Mouse (Mus musculus) thymus, postnatal 14 days (tissue): Measurements from ENCODE around the gene Zfp651.
A peak's percentile ranks its signal among the peaks of the same experiment; 100 is the strongest.

Experiments
- DNase-seq: peaks from one replicate; pipeline ENCODE4 v3.0.0; 2021

Zfp651 gene

DNA sequence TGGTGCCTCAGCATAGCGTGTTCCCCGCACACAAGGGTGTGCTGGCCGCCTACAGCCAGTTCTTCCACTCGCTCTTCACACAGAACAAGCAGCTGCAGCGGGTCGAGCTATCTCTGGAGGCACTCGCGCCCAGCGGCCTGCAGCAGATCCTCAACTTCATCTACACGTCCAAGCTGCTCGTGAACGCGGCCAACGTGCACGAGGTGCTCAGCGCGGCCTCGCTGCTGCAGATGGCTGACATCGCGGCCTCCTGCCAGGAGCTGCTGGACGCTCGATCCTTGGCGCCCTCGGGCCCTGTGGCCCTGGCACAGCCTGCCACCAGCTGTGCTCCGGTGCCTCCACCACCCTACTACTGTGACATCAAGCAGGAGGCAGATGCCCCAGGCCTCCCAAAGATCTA lies 3.6 kb downstream of the Zfp651 start:
- no peak for DNase-seq

DNA sequence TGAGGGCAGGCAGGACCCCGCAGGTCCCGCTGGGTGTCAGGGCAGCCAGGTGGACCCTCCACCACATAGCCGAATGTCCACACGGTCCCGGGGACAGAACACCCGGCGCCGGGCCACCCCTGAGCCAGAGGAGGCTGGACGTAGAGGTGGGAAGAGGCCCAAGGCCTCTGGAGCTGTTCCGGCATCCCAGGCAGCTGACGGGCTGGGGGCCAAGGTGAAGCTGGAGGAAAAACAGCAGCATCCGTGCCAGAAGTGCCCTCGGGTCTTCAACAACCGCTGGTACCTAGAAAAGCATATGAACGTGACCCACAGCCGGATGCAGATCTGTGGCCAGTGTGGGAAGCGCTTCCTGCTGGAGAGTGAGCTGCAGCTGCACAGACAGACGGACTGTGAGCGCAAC lies 4.6 kb downstream of the Zfp651 start:
- no peak for DNase-seq

DNA sequence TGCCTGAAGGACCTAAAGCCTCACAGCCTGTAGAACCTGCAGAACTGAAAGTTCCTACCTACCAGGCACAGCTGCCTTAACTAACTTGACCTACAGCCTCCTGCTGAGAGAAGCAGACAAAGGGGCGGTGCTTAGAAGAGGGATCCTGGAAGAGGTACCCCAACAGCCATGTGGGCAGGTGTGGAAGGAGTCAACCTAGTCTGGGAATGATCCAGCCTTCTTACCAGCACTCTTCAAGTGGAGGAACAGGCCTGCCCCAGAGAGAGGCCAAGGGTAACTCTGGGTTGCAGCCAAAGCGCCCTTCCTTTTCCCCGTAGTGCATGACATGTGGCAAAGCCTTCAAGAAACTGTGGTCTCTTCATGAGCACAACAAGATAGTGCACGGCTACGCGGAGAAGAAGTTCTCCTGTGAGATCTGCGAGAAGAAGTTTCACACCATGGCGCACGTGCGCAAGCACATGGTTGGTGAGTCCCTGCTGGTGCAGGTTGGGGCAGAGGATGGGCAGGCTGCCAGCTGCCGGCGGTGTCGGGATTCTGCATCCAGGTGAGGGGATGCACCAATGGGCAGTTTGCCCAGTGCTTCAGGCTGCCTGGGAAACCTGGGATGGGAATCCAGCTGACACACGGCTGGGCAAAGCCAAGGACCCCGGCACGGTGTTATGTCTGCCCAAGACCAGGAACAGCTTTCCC lies 6.2 kb downstream of the Zfp651 start:
- DNase-seq: no peak

DNA sequence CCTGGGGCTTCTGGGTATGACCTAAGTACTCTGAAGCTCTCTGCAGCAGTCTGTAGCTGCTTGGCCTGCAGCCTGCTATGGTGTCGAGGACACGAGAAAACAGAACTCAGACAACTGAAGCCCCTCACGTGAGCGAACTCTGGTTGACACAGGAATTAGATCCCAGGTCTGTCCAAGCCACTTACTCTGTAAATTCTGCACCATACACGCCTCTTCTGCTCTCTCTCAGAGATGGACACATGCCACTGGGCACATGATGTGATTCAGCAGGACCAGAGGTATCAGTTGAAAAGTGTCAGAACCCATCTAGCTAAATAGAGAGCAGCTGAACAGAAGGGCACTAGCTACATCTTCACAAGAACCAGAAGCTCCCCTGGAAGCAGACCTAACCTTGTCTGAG lies 13.3 kb downstream of the Zfp651 start:
- DNase-seq: no peak

DNA sequence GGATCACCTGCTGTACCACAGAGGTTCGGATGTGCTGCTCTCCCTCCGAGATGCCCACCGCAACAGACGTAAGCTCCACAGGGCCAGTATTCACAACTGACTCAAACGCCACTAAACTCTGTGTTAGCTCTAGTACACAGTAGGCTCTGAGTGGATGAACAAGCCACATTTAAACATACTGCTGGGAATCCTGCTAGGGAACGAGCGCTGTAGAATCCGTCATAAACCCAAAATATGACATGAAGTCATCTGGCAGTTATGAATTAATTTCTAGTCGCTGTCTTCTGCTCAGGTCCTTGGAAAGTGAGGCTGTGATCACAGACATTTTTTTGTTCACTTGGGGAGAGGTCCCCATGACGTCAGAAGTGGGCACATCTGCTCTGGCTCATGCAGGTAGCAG lies 16.8 kb downstream of the Zfp651 start:
- no peak for DNase-seq

DNA sequence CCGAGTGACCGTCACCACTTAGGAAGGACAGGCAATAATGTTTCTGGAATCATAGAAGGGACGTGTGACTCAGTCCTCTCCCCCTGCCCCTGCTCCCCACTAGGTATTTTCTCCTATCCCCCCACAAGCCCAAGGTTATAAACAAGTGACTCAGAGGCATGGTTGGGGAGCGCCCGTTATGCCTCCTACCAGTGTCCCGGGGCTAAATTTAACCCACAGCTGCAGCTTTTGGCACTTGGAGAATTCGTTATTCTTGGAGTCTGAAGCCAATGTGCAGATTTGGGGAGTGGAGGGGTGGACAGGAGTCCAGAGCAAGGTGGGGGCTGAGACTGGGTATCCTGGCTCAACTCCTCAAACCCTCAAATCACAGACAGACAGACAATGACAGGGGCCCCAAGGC lies 17.4 kb downstream of the Zfp651 start:
- no peak for DNase-seq

DNA sequence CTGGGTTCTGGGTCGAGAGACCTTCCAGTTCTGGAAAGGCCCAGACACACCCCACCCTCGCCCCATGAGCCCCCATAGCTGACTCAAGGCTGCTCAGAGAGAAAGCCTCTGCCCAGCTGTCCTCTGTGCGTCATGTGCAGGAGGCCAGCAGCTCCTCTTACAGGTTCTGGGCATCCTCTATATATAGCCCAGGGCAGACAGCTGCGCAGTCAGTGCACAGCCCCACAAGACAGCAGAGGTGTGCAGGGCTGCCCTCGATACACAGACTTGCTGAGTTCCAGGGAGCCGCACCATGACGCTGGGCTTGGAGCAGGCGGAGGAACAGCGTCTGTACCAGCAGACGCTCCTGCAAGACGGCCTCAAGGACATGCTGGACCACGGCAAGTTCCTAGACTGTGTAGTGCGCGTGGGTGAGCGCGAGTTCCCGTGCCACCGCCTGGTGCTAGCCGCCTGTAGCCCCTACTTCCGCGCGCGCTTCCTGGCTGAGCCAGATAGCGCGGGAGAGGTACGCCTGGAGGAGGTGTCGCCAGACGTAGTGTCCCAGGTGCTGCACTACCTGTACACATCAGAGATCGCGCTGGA lies 18.4 kb downstream of the Zfp651 start, which contains the start of gene Klhl40:
Klhl40 (plus strand) TSS at position 124 of the 582 bp plus-strand sequence.
- no peak for DNase-seq

DNA sequence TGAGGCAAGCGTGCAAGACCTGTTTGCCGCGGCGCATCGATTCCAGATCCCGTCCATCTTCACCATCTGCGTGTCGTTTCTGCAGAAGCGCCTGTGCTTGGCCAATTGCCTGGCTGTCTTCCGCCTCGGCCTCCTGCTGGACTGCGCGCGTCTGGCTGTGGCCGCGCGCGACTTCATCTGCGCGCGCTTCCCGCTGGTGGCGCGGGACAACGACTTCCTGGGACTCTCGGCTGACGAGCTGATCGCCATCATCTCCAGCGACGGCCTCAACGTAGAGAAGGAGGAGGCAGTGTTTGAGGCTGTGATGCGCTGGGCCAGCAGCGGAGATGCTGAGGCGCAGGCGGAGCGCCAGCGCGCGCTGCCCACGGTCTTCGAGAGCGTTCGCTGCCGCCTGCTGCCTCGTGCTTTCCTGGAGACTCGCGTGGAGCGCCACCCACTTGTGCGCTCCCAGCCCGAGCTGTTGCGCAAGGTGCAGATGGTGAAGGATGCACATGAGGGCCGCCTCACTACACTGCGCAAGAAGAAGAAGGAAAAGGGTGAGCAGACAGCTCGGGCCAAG lies 19.0 kb downstream of the Zfp651 start:
- DNase-seq: no peak

DNA sequence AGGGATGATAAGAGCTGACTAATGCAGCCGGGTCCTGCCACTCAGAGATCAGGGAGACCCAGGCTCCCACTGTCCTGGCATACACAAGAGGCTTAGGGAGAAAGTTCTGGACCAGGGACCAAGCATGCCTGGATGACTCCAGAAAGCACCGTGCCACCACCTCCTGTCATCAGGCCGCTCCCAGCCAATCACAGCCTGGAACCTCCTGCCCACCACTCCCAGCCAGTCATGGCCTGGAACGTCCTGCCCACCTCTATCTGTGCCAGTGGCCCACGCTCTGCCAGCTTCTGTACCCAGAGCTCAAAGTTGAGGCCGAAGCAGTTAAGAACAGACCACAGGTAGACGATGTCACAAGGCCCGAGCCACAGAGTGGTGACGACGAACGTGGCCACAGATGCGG lies 25.7 kb downstream of the Zfp651 start:
- DNase-seq: no peak

DNA sequence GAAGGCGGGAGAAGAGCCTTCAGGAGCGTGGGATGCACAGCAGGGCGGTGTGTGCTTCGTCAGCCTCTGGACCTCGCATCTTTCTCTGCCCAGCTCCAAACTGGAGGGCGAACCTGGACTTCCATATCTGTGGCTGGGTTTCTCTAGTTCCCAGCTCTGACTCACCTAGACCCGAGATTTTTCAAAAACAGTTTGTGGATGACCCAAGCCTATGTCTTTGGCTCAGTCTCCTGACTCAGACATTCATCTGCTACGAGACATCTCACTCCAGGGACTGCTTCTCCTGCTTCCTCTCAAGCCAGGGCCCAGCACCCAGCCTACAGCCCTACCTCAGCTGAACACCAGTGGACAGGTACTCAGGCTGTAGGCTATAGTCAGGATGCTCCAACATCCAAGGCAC lies 26.1 kb downstream of the Zfp651 start:
- no peak for DNase-seq

DNA sequence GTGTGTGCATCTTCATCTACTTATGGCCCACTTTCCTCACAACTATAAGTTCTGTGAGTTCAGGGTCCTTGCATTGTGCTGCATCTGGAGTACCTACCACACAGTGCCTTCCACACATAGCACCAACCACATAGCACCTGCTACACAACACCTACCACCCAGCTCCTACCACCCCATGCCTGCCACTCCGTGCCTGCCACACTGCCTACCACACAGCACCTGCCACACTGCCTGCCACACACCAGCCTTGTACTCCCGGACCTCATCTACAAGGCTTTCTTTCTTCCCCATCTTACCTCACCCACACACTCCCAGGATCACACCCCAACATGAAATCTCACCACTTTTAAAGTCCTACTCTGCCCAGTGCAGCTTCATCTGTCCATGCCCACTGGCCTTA lies 27.2 kb downstream of the Zfp651 start:
- DNase-seq: no peak

DNA sequence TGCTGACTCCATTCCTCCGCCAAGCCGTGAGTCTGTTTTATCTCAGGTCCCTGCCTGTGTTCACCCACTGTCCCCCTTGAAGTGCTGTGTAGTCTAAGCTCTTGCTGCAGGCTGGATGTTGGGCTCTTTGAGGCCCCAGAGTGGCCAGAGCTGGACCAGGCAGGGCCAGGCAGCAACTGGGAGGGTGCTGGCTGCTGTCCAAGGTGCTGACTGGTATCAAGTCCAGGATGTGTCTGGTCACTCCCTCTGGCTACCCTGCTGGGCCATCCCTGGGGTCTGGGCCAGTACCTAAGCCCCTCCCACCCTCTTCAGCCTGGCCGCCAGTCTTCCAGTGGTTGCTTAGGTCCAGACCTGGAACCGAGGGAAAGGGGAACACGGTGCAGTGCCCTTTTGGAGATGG lies 32.1 kb downstream of the Zfp651 start:
- DNase-seq: peak; percentile 23

DNA sequence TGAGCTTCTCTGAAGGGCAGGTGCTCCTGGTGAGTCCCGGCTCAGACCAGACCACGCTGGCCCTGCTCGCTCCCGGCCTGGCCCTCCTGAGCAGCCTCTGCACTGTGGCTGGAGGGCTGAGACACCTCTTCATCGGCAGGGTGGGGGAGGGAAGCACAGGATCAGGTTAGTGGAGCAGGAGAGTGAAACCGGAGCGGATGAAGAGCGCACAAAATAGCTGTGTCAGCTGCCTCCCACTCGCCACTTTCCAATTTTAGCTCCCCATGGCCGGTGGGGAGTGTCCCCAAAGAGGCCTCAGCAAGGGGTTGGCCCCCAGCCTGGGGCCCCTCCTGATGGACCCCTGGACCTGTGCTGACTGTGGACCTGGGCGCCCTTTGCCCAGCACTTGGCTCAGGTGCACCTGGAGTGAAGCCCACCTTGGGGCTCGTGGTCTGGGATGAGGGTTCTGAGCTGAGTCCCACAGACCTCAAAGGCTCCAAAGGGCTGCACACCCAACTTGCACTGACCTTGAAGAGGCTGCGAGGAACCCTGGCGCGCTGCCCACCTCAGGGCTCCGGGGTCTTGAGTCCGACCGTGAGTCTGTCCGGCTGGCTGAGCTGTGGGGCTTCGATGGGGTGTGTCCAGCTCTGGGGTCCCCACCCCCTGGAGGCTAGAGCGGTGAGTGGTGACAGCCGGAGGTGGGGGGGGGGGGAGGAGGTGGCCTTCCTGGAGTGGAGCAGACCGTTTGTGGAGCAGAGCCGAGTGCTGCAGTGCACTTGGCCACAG lies 32.8 kb downstream of the Zfp651 start, which contains the start of gene Hhatl:
Hhatl (minus strand) TSS at position 751 of the 765 bp plus-strand sequence.
- no peak for DNase-seq

DNA sequence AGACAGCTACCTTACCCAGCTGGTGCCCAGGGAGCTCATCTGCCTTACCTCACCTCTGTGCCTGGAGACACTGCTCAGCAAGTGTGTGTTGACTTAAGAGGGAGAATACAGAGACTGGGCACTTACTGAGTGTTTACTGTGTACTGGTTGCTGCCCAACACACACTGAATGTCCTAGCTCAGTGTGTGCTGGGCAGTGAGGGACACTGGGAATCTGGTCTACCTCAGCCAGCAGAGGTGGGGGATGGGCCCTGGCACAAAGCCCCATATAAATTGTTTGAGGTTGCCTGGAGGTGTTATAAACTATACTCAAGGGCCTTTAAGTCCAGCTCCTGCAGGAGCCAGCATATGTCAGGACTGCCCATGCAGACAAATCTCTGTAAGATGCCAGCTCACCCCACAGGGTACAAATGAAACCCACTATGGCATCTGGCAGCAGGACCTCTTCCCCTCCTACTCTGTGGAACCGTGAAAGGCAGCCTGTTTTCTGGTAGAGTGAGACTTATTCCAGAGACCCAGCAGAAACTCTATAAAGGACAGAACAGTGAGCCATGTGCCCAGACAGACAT lies 35.9 kb downstream of the Zfp651 start:
- no peak for DNase-seq

DNA sequence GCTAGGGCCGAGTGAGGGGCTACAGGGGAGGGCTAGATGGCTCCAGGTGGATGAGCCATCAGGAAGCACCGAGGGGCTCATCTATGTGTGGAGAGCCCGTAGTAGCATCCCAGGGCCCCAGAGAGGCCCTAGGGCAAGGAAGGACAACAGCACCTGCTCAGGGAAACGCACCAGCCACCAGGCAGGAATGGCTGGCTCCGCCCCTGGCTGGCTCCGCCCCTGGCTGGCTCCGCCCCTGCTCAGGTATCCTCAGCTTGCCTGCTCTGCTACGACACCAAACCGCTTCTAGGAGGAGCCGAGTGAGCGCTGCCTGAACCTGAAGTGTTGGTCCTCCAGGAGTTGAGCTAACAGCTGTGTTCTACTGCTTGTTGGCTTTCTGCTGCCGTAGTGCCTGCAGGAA lies 38.6 kb downstream of the Zfp651 start:
- no peak for DNase-seq

DNA sequence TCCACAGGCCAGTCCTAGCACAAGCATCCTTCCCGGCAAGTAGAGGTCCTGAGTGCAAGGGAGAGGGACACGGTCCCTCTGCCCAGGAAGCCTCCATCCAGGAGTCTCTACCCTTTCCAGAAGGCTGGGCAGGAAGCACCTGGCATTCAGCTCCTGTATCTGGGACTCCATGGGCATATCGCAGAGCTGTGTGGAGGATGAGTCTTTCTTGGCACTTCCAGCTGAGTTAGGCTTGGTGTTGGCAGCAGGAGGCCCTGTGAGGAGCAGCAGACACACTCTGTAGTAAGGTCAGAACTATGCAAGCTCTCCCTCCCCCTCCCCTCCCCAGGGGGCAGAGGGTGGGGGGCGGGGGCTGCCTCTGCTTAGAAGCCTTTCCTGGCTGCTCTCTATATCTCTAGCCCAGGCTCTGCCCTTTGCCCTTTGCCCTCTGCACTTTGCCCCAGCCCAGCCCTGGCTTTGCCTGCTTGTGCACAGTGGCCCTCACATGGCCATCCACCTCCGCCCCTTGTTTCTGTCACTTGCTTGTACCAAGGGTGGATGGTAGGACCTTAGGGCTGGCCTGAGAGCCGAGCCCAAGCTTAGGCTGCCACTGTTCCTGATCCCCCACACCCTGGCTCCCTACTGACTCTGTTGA lies 39.9 kb downstream of the Zfp651 start:
- no peak for DNase-seq

DNA sequence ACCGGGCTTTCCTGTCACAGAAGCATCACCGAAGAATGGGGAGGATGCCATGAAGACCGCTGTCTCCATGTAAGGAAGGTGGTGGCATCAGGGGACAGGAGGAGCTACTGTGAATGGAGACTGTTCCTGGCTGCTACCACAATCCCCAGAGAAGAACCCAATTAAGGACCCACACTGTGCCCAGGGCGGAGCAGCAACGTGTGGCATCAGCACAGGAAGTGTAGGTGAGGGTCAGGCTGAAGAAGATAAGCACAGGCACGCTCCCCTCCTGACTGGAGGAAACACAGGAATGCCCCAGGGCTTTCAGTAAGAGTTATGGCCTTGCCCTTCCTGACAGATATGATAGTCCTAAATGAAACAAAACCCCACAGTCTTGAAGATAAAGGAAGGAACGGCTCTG lies 43.6 kb downstream of the Zfp651 start:
- DNase-seq: no peak

DNA sequence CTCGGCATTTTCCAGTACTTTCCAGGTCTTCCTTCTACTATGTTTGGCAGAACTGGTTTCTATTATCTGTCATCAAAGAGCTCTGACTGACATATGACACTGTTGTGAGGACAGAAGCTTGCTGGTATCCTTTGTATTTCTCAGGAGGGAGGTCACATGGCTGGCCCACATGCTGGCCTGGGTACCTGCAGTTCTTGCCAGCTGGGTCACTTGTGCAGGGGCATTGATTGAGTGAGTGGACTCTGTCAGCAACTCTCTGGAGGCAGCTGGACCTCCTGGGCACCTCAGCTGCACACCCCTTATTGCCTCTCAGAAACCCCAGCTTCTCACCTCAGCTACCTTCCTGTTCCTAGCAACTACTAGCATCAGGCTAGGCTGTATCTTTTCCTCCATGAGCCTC lies 48.4 kb downstream of the Zfp651 start:
- no peak for DNase-seq

DNA sequence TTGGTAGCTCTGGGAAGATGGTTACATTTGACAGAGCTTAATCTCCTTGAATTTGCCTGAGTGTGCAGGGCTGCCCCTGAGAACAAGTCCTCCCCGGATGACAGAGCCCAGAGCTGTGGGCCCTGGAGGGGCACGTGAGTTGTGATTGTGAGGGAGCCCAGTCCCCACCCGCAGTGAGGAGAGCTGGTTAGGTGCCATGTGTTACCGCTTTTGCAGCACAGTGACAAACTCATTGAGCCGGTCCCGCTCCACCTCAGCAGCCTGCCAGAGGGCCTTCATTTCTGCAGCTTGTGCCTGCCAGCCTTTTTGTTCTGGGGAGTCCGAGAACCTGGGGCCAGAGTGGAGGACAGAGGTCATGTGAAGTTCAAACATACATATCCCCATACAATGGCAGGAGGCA lies 48.8 kb downstream of the Zfp651 start:
- DNase-seq: no peak

DNA sequence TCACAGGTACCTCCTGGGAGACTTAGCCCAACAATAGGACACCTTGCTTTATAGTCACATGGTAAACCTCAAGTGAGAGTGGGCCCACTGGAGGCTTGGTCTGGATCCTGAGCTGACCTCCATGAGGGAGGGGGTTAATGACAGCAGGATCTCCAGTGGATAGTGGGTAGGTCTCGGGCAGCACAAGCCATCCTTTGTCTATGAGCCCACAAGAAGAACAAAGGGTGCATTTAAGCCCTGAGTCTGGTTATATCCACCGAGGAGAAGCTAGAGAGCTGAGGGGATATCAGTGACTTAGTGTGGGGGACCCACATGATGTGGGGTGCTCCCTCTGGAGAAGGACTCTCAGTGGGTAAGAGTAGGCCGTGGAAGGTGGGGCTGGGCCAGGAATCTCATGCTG lies 49.4 kb downstream of the Zfp651 start:
- no peak for DNase-seq

DNA sequence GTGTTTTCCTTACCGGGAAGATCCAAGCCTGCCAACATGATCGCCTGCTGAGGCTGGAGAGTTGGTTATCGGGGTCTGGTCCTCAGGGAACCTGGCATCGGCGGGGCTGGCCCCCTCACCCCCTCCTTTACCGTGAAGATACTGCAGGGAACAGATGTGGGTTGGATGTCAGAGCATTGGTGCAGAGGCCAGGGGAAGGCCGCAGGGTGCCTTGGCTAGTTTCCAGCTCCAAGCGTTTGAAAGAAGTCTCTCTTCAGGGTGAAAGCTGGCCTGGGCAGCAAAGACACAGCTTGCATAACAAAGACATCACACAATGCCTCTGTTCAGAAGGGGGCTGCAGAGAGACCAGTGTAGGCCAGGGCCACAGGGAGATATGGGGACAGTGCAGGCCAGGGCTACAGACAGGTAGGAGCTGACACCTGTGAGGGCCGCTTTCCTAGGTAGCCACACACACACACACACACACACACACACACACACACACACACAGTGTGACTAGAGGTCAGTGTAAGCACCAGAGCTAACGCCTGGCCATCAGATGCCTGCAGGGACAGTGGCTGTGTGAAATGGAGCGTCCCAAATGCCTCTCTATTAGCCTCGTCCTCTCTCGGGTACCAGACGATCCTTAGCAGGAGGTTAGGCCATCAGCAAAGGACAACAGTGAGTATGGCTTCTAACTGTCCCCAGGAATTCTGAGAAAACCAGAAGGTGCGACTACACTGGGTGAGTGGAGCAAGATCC lies 51.1 kb downstream of the Zfp651 start:
- no peak for DNase-seq

DNA sequence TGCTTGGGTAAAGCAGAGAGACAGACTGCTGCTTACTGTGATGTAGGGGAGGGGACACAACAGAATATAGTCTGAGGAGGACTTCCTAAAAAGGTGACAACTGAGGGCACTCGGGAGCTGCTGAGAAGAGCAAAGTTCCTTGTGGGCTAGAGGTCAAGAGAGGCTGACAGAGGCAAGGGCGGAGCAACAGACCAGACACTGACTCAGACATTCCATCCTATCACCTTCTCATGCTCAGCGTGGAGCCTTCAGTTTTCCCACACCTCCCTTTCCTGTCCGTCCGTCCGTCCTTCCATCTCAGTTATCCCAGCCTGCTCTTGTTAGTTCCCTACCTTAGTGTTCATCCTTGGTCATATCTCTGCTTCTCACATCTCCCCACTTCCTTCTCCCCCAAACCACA lies 56.1 kb downstream of the Zfp651 start:
- no peak for DNase-seq
